Mouse (Mus musculus) midbrain, embryonic 12.5 days (tissue): ENCODE results near the gene Man1c1. TPM values are rescaled to one million over a fixed set of nuclear protein-coding genes. Genes with fewer than 3 reads are reported as not detected.

Experiments
- microRNA-seq: library from miRNA; unstranded; fragments of <30 nt; microRNA quantifications from one replicate; pipeline ENCODE4, GENCODE M21; 2017
- polyA plus RNA-seq: library from polyadenylated mRNA; unstranded; fragments of >200 nt; fragmentation: Nextera tagmentation; extraction: Ambion mirVana; gene quantifications from 2 replicates; pipeline ENCODE4 v1.2.1, GENCODE M21; 2016

Gene Man1c1
- polyA plus RNA-seq, 1 experiment from 2014 or later: 5.4 TPM

Small RNA genes lying within 50 kb of the gene (microRNA-seq; reads per million reads assigned to microRNA genes)
- not detected for gene Mir6403

Other genes starting within 250 kb of the Man1c1 start
- 4,918 and 5,057 TPM in 2 replicates for gene Stmn1, start 236.0 kb downstream of the Man1c1 start, polyA plus RNA-seq
- 4.8 and 6.4 TPM in 2 replicates for gene Paqr7, start 207.6 kb downstream of the Man1c1 start, polyA plus RNA-seq
- 11.2 and 11.5 TPM in 2 replicates for gene Aunip, start 193.3 kb downstream of the Man1c1 start, polyA plus RNA-seq
- gene Mtfr1l, start 168.9 kb downstream of the Man1c1 start, polyA plus RNA-seq: 127 and 133 TPM in 2 replicates
- gene Selenon, start 152.1 kb downstream of the Man1c1 start, polyA plus RNA-seq: 15.0 and 15.1 TPM in 2 replicates
- 5.7 and 6.0 TPM in 2 replicates for gene Ldlrap1, start 63.7 kb upstream of the Man1c1 start, polyA plus RNA-seq
- 84.7 and 95.0 TPM in 2 replicates for gene Maco1, start 149.1 kb upstream of the Man1c1 start, polyA plus RNA-seq
- 7.3 and 8.9 TPM in 2 replicates for gene Rhd, start 160.2 kb upstream of the Man1c1 start, polyA plus RNA-seq
- 164 and 167 TPM in 2 replicates for gene Tmem50a, start 210.7 kb upstream of the Man1c1 start, polyA plus RNA-seq
- gene Rsrp1, start 219.3 kb upstream of the Man1c1 start, polyA plus RNA-seq: 525 and 549 TPM in 2 replicates
- gene Syf2, start 226.6 kb upstream of the Man1c1 start, polyA plus RNA-seq: 74.0 and 76.5 TPM in 2 replicates